Mouse (Mus musculus) cerebellum, adult 18-20 months (tissue): ENCODE results near the gene Fyb.
A peak's percentile ranks its signal among the peaks of the same experiment; 100 is the strongest.

Experiments
- DNase-seq, 2 experiments: peaks; one replicate each; pipeline ENCODE4 v3.0.0; 2021

Gene Fyb

GRCm38 (mm10) chr15:6668793-6669437 lies 146.3 kb downstream of the Fyb start:
- DNase-seq: no peak

- no peak for DNase-seq
Observed at GRCm38 (mm10) chr15:6678479-6678878, 155.8 kb downstream of the Fyb start.

- DNase-seq: peak; percentile 46 to 50
Observed at GRCm38 (mm10) chr15:6702164-6702563, 179.5 kb downstream of the Fyb start.

GRCm38 (mm10) chr15:6705351-6705901 lies 182.8 kb downstream of the Fyb start:
- DNase-seq: no peak

GRCm38 (mm10) chr15:6707551-6707935 lies 184.9 kb downstream of the Fyb start:
- peak; percentile 70 to 79 for DNase-seq

GRCm38 (mm10) chr15:6707936-6708525 lies 185.4 kb downstream of the Fyb start, which contains the start of gene Rictor:
TSS of gene Rictor (plus strand) at chr15:6708379.
- DNase-seq: peak; percentile 78 to 83

- peak; percentile 59 to 65 for DNase-seq
Observed at GRCm38 (mm10) chr15:6708526-6709441, 186.1 kb downstream of the Fyb start.

DNA sequence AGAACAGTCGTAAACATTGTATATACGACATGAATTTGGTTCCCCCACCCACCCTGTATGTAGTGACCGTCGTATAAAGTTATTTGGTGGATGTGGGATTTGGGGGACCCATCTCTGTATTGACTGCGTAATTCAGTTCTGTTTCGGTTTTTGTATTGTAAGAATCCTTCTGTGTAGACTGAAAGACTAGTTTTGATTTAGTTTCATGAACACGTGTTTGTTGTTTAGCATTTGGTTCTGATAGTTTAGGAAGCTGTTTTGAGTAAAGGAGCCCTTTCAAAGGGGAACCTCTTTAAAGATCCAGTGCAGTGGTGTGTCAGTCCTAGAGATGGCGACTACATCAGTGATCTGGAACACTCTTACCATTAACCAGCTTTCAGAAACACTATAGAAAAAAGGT lies 187.0 kb downstream of the Fyb start:
- DNase-seq: no peak

- DNase-seq: no peak
Observed at GRCm38 (mm10) chr15:6710341-6710740, 187.7 kb downstream of the Fyb start.

DNA sequence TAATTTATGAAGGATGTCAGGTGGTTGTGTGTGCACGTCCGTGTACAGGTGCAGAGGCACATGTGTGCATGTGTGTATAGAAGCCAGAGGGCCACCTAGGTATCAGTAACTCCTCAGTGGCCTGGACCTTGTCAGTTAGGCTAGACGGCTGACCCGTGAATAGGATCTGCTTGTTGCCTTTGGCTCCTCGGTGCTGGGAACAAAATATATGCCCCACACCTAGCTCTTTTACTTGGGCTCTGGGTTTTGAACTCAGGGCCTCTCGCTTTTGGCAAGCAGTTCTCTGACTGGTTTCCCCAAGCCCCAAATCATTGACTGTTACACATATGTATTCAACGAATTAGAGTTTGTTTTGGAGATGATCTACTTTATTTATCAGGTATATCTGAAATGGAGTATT lies 188.6 kb downstream of the Fyb start:
- DNase-seq: peak in 1 of 2 experiments; percentile 4
